Mouse (Mus musculus) embryonic facial prominence, embryonic 11.5 days (tissue): ENCODE measurements around the gene Oser1. TPM values are rescaled to one million over a fixed set of nuclear protein-coding genes. Genes with fewer than 3 reads are reported as not detected.

Experiments used
- ATAC-seq: fragments of 200-750 bp; cut with Nextera tagmentation; replicated peaks from 2 replicates; pipeline ENCODE4 v1.8.0; 2017; ENCODE audit warnings: low read depth; ENCODE audit not compliant: insufficient number of reproducible peaks, low FRiP score, low TSS enrichment
- DNase-seq: peaks from one replicate; pipeline ENCODE4 v3.0.0-alpha.2; 2015; ENCODE audit warnings: low spot score
- H3K27ac ChIP-seq: fragments of 300-500 bp; sonication (generic); replicated peaks from 2 replicates; pipeline ENCODE4 v1.5.1; 2014; ENCODE audit warnings: mild to moderate bottlenecking, low read depth, low read length, control low read depth
- H3K27me3 ChIP-seq: fragments of 300-500 bp; sonication (generic); 2 replicates; pipeline ENCODE4 v1.6.1; 2014; ENCODE audit warnings: mild to moderate bottlenecking, low read length, moderate library complexity, mixed read lengths; ENCODE audit not compliant: control insufficient read depth, insufficient read depth
- H3K36me3 ChIP-seq: fragments of 300-500 bp; sonication (generic); replicated peaks from 2 replicates; pipeline ENCODE4 v1.6.1; 2014; ENCODE audit warnings: low read depth, mild to moderate bottlenecking, low read length, moderate library complexity, mixed read lengths; ENCODE audit not compliant: control insufficient read depth, insufficient read depth
- H3K4me1 ChIP-seq: fragments of 300-500 bp; sonication (generic); 2 replicates; pipeline ENCODE4 v1.6.1; 2014; ENCODE audit warnings: low read length, mixed read lengths; ENCODE audit not compliant: control insufficient read depth, insufficient read depth
- H3K4me2 ChIP-seq: fragments of 300-500 bp; sonication (generic); 2 replicates; pipeline ENCODE4 v1.6.1; 2014; ENCODE audit warnings: low read depth, mild to moderate bottlenecking, control low read depth, low read length, moderate library complexity
- H3K4me3 ChIP-seq: fragments of 300-500 bp; sonication (generic); 2 replicates; pipeline ENCODE4 v1.5.1; 2014; ENCODE audit warnings: low read depth, low read length, control low read depth
- H3K9ac ChIP-seq: fragments of 300-500 bp; sonication (generic); replicated peaks from 2 replicates; pipeline ENCODE4 v1.6.1; 2014; ENCODE audit warnings: mild to moderate bottlenecking, control low read depth, low read length
- H3K9me3 ChIP-seq: fragments of 300-500 bp; sonication (generic); replicated peaks from 2 replicates; pipeline ENCODE4 v1.6.1; 2016; ENCODE audit warnings: mild to moderate bottlenecking, low read length, inconsistent platforms, mixed read lengths; ENCODE audit not compliant: control insufficient read depth
- WGBS: fragments of 180-500 bp; shearing (Covaris S2); extraction: QIAGEN DNeasy Blood & Tissue Kit; methylation state at CpG from one replicate; pipeline ENCODE4 v1.1.7; 2014; 5-methylcytosine and 5-hydroxymethylcytosine counted together
- polyA plus RNA-seq: library from polyadenylated mRNA; unstranded; fragments of >200 nt; fragmentation: Nextera tagmentation; extraction: Ambion mirVana; gene quantifications from 2 replicates; pipeline ENCODE4 v1.2.1, GENCODE M21; 2014

The Oser1 gene
- polyA plus RNA-seq, 1 experiment from 2014 or later: 105 TPM

DNA sequence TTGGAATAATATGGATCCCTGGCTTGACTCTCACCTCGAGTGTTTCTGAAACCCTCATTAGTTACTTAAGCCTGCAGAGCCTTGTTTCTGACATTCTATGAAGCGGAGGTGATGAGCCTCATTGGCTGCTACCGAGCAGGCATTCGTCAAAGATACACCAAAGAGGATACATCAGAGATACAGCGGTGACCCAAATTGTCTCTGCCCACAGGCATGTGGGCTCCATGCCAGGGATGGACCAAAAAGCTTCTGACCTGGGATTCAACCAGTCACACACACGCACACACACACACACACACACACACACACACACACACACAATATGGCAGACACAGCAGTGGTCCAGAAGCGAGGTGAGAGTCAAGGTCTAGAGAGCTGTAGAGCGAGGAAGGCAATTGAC, 43.3 kb downstream of the Oser1 start:
- ATAC-seq: no peak
- Histone ChIP-seq H3K27me3 (peaks cover 7% of the 10 kb centered on the region), H3K9me3 (no peaks in the 10 kb centered on the region), H3K4me3 (no peak overlapping the region), H3K9ac (no peak overlapping the region), H3K4me1 (no peaks in the 10 kb centered on the region), H3K27ac (no peak overlapping the region), H3K4me2 (no peak overlapping the region), H3K36me3 (no peaks in the 10 kb centered on the region)
- no peak for DNase-seq
- 88% methylated on average over 8 of the region's 8 CpGs for WGBS

- 78% methylated on average over 5 of the region's 5 CpGs for WGBS
- H3K4me3 ChIP-seq: no peak overlapping the region
- no peak overlapping the region for H3K9ac ChIP-seq
- H3K27me3 ChIP-seq: peaks cover 22% of the 10 kb centered on the region
- H3K4me2 ChIP-seq: no peak overlapping the region
- H3K36me3 ChIP-seq: no peaks in the 10 kb centered on the region
- DNase-seq (no peak), ATAC-seq (no peak)
- H3K4me1 ChIP-seq: peaks cover 2% of the 10 kb centered on the region; the same call in 1 of the 2 replicates
- no peaks in the 10 kb centered on the region for H3K9me3 ChIP-seq
- no peak overlapping the region for H3K27ac ChIP-seq
Measured at GRCm38 (mm10) chr2:163379366-163379765, 45.1 kb downstream of the Oser1 start.

DNA sequence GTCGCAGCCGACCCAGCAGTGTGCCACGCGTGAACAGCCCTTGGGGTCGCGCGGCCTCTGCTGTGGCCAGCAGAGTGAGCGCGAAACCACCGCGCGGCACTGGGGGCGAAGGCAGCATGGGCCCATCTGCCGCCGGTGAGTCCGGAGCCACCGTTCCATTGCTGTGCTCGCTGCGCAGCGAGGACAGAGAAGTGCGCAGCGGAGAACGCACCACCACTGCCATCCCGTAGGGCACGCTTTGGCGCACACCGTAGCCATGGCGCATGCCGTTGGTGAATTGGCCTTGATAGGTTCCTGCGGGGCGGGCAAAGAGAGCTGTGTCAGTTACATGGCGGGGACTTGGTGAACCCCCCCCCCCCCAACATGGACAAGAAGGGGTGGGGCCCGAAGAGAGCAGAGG, 48.4 kb downstream of the Oser1 start:
- Histone ChIP-seq H3K4me3 (no peak overlapping the region), H3K4me1 (peaks cover 2% of the 10 kb centered on the region; the same call in 1 of the 2 replicates), H3K9me3 (no peaks in the 10 kb centered on the region), H3K9ac (no peak overlapping the region), H3K4me2 (no peak overlapping the region; the same call in 1 of the 2 replicates), H3K36me3 (no peaks in the 10 kb centered on the region), H3K27me3 (peaks cover 22% of the 10 kb centered on the region), H3K27ac (no peak overlapping the region)
- ATAC-seq: no peak
- WGBS: 35% methylated on average over 33 of the region's 33 CpGs
- DNase-seq: no peak

DNA sequence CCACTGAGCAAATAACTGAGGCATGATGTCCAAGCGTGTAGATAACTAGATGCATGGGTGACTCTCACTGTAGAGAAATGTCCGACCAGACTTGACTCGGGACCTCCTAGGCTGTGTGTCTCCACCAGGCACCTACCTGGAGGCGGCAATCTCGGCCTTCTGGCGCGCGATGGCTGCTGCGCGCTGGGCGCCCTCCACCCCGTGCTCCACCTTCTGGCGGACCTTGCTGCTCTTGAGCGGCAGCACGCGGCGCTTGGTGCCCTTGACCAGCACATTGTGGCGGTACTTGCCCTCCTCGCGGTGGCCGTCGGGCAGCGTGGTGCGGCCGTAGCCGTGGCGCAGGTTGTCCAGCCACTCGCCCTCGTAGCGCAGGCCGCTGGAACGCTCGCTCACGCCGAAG, 49.0 kb downstream of the Oser1 start:
- 40% methylated on average over 35 of the region's 35 CpGs for WGBS
- Histone ChIP-seq H3K36me3 (no peaks in the 10 kb centered on the region), H3K4me1 (peaks cover 2% of the 10 kb centered on the region; the same call in 1 of the 2 replicates), H3K9me3 (no peaks in the 10 kb centered on the region), H3K9ac (no peak overlapping the region), H3K4me2 (no peak overlapping the region; the same call in 1 of the 2 replicates), H3K27me3 (peaks cover 22% of the 10 kb centered on the region), H3K27ac (no peak overlapping the region), H3K4me3 (no peak overlapping the region)
- DNase-seq (no peak), ATAC-seq (no peak)

DNA sequence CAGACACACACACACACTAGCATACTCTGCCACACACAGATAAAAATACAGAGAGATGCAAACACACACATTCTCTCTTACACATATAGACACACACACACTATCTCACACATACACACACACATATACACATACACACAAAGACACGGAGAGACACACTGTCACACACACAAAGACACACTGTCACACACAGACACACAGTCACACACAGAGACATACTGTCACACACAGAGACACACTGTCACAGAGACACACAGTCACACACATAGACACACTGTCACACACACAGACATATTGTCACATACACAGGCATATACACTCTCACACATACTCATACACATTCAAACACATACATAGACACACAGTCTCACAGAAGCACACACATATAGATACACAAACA, 51.9 kb downstream of the Oser1 start:
- Histone ChIP-seq H3K9me3 (no peaks in the 10 kb centered on the region), H3K36me3 (no peaks in the 10 kb centered on the region), H3K4me1 (peaks cover 2% of the 10 kb centered on the region; the same call in 1 of the 2 replicates), H3K4me3 (no peak overlapping the region), H3K9ac (no peak overlapping the region), H3K27me3 (peaks cover 22% of the 10 kb centered on the region), H3K27ac (no peak overlapping the region), H3K4me2 (no peak overlapping the region)
- DNase-seq (no peak), ATAC-seq (no peak)
- 61% methylated on average over 1 of the region's 1 CpGs for WGBS

DNA sequence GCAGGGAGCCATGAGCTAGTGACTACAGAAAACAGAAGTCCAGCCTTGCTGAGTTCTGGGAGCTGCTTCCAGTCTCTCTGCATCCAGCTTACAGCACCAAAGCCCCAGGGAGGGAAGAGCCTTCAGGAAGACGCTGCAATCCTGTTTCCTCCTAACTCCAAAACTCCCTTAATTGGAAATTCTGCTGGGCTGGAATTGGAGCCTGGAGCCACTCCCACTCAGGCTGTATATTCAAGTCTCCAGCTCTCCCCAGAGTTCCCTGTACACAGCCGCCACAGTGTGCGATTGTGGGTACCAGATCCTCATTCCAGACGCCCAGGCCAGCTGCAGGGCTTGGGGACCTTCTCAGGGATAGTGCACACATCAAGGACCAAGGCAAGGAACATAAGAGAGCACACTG, 54.3 kb downstream of the Oser1 start:
- 48% methylated on average over 4 of the region's 4 CpGs for WGBS
- no peak for DNase-seq
- Histone ChIP-seq H3K9ac (no peak overlapping the region), H3K36me3 (no peaks in the 10 kb centered on the region), H3K9me3 (no peaks in the 10 kb centered on the region), H3K27me3 (peaks cover 4% of the 10 kb centered on the region), H3K4me3 (no peak overlapping the region), H3K4me2 (no peak overlapping the region), H3K4me1 (no peaks in the 10 kb centered on the region), H3K27ac (no peak overlapping the region)
- ATAC-seq: no peak

GRCm38 (mm10) chr2:163364785-163365541, 59.5 kb downstream of the Oser1 start:
- Histone ChIP-seq H3K9me3 (no peaks in the 10 kb centered on the region), H3K4me2 (no peak overlapping the region), H3K9ac (no peak overlapping the region), H3K27ac (no peak overlapping the region), H3K27me3 (no peaks in the 10 kb centered on the region), H3K36me3 (no peaks in the 10 kb centered on the region), H3K4me1 (no peaks in the 10 kb centered on the region), H3K4me3 (no peak overlapping the region)
- DNase-seq (no peak), ATAC-seq (no peak)
- 73% methylated on average over 18 of the region's 18 CpGs for WGBS
